Mouse (Mus musculus) adipocyte (in vitro differentiated cells): ENCODE measurements at regions not wholly inside any gene's neighbourhood (a gene's known extent, or its start where the extent isn't known, plus 50 kb on each side); places are given as distances from the start of the nearest gene placed in this dataset.
A peak's percentile ranks its signal among the peaks of the same experiment; 100 is the strongest.

ENCODE experiments used
- DNase-seq: peaks from one replicate; pipeline ENCODE4 v3.0.0-alpha.2; 2016; ENCODE audit warnings: low spot score

GRCm38 (mm10) chrX:76795304-76795703 is 192.6 kb upstream of the Cldn34d start:
- DNase-seq = no peak

GRCm38 (mm10) chrX:76790613-76791012 is 187.9 kb upstream of the Cldn34d start:
- DNase-seq = peak; percentile 9

GRCm38 (mm10) chrX:76780044-76780443 is 177.3 kb upstream of the Cldn34d start:
- DNase-seq = no peak
